Mouse (Mus musculus) stomach, embryonic 14.5 days (tissue): ENCODE measurements around the gene Ptprk. TPM values are rescaled to one million over a fixed set of nuclear protein-coding genes. Genes with fewer than 3 reads are reported as not detected.

Experiments
- ATAC-seq: fragments of 200-750 bp; cut with Nextera tagmentation; 2 replicates; pipeline ENCODE4 v1.8.0; 2017; ENCODE audit warnings: low read depth, moderate TSS enrichment; ENCODE audit not compliant: insufficient number of reproducible peaks, insufficient read depth, low FRiP score
- H3K27ac ChIP-seq: fragments of 300-500 bp; sonication (generic); 2 replicates; pipeline ENCODE4 v1.5.1; 2014; ENCODE audit warnings: mild to moderate bottlenecking, low read length, moderate library complexity, mixed read lengths
- H3K27me3 ChIP-seq: fragments of 300-500 bp; sonication (generic); 2 replicates; pipeline ENCODE4 v1.6.1; 2014; ENCODE audit warnings: low read length, control low read depth, mixed read lengths; ENCODE audit not compliant: control insufficient read depth, insufficient read depth
- H3K36me3 ChIP-seq: fragments of 300-500 bp; sonication (generic); 2 replicates; pipeline ENCODE4 v1.6.1; 2014; ENCODE audit warnings: mild to moderate bottlenecking, control low read depth, low read length, moderate library complexity, mixed read lengths; ENCODE audit not compliant: control insufficient read depth, insufficient read depth
- H3K4me1 ChIP-seq: fragments of 300-500 bp; sonication (generic); 2 replicates; pipeline ENCODE4 v1.6.1; 2014; ENCODE audit warnings: low read length, control low read depth, mixed read lengths; ENCODE audit not compliant: control insufficient read depth, insufficient read depth
- H3K4me2 ChIP-seq: fragments of 300-500 bp; sonication (generic); replicated peaks from 2 replicates; pipeline ENCODE4 v1.6.1; 2014; ENCODE audit warnings: low read depth, low read length, control low read depth
- H3K4me3 ChIP-seq: fragments of 300-500 bp; sonication (generic); 2 replicates; pipeline ENCODE4 v1.5.1; 2014; ENCODE audit warnings: low read depth, low read length, control low read depth
- H3K9ac ChIP-seq: fragments of 300-500 bp; sonication (generic); replicated peaks from 2 replicates; pipeline ENCODE4 v1.6.1; 2014; ENCODE audit warnings: low read depth, mild to moderate bottlenecking, control low read depth, low read length, moderate library complexity, mixed read lengths
- H3K9me3 ChIP-seq: fragments of 300-500 bp; sonication (generic); 2 replicates; pipeline ENCODE4 v1.6.1; 2016; ENCODE audit warnings: low read depth, low read length, control low read depth; ENCODE audit not compliant: control insufficient read depth
- WGBS: fragments of 180-500 bp; shearing (Covaris S2); extraction: QIAGEN DNeasy Blood & Tissue Kit; methylation state at CpG from one replicate; pipeline ENCODE4 v1.1.7; 2014; 5-methylcytosine and 5-hydroxymethylcytosine counted together
- polyA plus RNA-seq: library from polyadenylated mRNA; unstranded; fragments of >200 nt; fragmentation: Nextera tagmentation; extraction: Ambion mirVana; gene quantifications from 2 replicates; pipeline ENCODE4 v1.2.1, GENCODE M21; 2014

Gene Ptprk
- polyA plus RNA-seq, 1 experiment from 2014 or later: 67.4 TPM

DNA sequence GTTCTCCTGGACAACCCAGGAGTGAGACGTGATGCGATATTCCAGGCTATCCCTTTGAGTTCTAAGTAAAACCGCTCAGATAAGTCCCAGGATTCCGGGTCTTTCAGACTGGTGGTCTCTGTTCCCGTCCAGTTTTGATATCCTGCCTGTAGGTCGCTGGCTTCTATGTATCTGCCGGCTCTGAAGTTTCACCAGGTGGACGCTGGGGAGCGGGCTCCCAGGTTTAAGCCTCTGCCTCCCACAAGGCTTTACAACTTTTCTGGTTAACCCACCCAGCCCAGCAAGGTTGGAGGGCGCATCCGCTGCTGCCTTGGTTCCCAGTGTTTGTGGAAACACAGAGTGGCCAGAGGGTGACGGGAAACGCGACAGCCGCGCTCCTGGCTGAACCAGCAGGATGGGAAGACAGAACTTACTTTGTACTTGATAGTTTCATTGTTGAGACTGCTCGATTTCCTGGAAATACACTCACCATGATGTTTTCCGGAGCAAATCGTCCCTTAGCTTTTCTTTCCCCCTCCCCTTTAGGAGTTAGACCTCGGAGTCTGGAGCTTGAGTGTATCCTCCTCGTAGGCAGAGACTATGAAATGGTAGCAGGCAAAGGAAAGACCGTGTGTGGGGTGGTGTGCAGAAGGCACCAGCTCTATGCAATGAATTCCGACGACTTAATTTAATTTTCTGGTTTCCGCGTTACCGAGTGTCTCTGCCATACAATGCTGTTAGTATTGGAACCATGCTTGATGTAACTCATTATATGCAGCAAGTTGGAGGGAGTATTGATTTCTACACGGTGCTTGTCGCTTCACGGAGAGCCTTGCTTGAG lies 1.6 kb downstream of the Ptprk start:
- Histone ChIP-seq H3K4me2 (peak overlapping the region; percentile 56), H3K4me3 (peak overlapping the region; percentile 90), H3K9me3 (no peaks in the 10 kb centered on the region), H3K27ac (peak overlapping the region; percentile 95), H3K9ac (peak overlapping the region; percentile 87), H3K4me1 (0 out of 2 replicates have a peak, but pooled peaks cover 7% of the 10 kb centered on the region), H3K36me3 (no peaks in the 10 kb centered on the region), H3K27me3 (no peaks in the 10 kb centered on the region)
- peak; percentile 16; the same call in 1 of the 2 replicates for ATAC-seq
- WGBS: 2% methylated on average over 30 of the region's 30 CpGs

DNA sequence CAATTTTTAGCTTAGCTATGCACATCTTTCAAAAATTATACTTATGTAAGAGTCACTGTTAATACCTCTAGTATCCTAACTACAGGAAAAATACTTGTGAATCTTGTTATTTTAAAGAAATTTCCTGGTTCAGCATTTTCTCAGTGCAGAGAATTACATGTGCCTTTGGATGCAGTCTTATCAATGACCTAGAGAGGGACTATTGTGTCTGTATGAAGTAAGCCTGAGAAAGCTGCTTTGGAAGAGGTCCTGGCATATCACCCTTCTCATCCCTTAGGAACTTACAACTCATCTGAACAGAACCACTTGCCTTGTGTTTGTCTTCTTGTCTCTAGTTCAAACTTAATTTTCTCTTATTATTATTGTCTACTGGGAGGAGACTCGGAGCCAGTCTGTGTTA lies 3.6 kb downstream of the Ptprk start:
- 82% methylated on average over 1 of the region's 1 CpGs for WGBS
- Histone ChIP-seq H3K27me3 (no peaks in the 10 kb centered on the region), H3K9ac (no peak overlapping the region), H3K4me1 (0 out of 2 replicates have a peak, but pooled peaks cover 7% of the 10 kb centered on the region), H3K9me3 (no peaks in the 10 kb centered on the region), H3K4me3 (no peak overlapping the region), H3K4me2 (no peak overlapping the region), H3K27ac (no peak overlapping the region), H3K36me3 (no peaks in the 10 kb centered on the region)
- ATAC-seq: no peak

DNA sequence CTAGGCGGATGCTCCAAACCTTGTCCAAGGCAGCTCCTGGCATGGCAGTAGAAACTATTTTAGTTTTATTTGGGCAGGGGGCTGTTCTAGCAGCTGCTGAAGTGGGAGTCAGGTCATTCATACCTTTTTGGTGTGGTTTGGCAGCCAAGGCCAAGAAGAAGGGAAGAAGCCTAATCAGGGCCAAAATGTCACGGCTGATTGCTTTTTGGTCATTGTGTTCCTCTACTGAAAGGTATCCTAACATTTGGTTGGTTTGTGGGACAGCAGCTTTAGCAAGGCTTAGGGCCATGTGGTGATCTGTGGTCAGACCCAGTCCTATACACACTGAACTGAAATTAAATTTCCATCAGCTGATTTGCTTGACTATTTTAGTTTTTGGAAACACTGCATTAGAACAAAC lies 6.6 kb downstream of the Ptprk start:
- Histone ChIP-seq H3K4me2 (no peak overlapping the region), H3K27ac (no peak overlapping the region), H3K27me3 (no peaks in the 10 kb centered on the region), H3K9ac (no peak overlapping the region), H3K4me1 (0 out of 2 replicates have a peak, but pooled peaks cover 7% of the 10 kb centered on the region), H3K4me3 (no peak overlapping the region), H3K36me3 (no peaks in the 10 kb centered on the region), H3K9me3 (no peaks in the 10 kb centered on the region)
- 90% methylated on average over 2 of the region's 2 CpGs for WGBS
- no peak for ATAC-seq

- H3K4me2 ChIP-seq: no peak overlapping the region
These were observed 8.6 kb downstream of the Ptprk start for GRCm38 (mm10) chr10:28083183-28083582.

GRCm38 (mm10) chr10:28083625-28084024 lies 9.0 kb downstream of the Ptprk start:
- Histone ChIP-seq H3K4me2 (no peak overlapping the region), H3K36me3 (no peaks in the 10 kb centered on the region), H3K27ac (no peak overlapping the region), H3K27me3 (no peaks in the 10 kb centered on the region), H3K9me3 (no peaks in the 10 kb centered on the region), H3K9ac (no peak overlapping the region), H3K4me3 (no peak overlapping the region), H3K4me1 (0 out of 2 replicates have a peak, but pooled peaks cover 6% of the 10 kb centered on the region)
- no peak for ATAC-seq
- 57% methylated on average over 1 of the region's 1 CpGs for WGBS

More at GRCm38 (mm10) chr10:28083183-28083582, 8.6 kb downstream of the Ptprk start:
- no peak for ATAC-seq
- Histone ChIP-seq H3K27ac (no peak overlapping the region), H3K36me3 (no peaks in the 10 kb centered on the region), H3K27me3 (no peaks in the 10 kb centered on the region), H3K9ac (no peak overlapping the region), H3K4me3 (no peak overlapping the region), H3K9me3 (no peaks in the 10 kb centered on the region), H3K4me1 (0 out of 2 replicates have a peak, but pooled peaks cover 6% of the 10 kb centered on the region)
- WGBS: 70% methylated on average over 2 of the region's 2 CpGs

GRCm38 (mm10) chr10:28087341-28087740 lies 12.7 kb downstream of the Ptprk start:
- H3K27me3 ChIP-seq: no peaks in the 10 kb centered on the region
- no peak overlapping the region for H3K4me2 ChIP-seq
- H3K9ac ChIP-seq: no peak overlapping the region
- no peaks in the 10 kb centered on the region for H3K36me3 ChIP-seq
- H3K9me3 ChIP-seq: no peaks in the 10 kb centered on the region
- no peak overlapping the region for H3K4me3 ChIP-seq
- 0 out of 2 replicates have a peak, but pooled peaks cover 6% of the 10 kb centered on the region for H3K4me1 ChIP-seq
- no peak for ATAC-seq
- peak overlapping the region; percentile 28; the same call in 1 of the 2 replicates for H3K27ac ChIP-seq
- WGBS: 61% methylated on average over 6 of the region's 6 CpGs

DNA sequence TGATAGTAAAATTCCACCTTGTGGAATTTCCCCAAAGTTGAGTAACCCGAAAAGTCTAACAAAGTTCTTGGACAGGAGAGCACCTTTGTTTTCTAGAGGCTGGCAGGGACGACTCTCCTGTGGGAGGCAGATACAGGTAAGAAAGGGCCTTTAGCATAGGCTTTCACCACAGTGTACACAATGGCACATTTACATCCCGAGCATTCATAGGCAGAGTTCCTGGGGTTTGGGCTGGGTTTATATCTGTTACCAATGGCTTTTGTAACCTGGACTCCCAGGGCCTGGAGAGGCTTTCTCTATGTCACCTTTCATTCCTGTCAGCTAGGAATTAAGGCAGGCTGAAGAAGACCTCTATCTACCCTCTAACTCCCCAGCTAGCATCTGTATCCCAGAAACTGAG lies 13.1 kb downstream of the Ptprk start:
- H3K9me3 ChIP-seq: no peaks in the 10 kb centered on the region
- H3K4me1 ChIP-seq: 0 out of 2 replicates have a peak, but pooled peaks cover 6% of the 10 kb centered on the region
- H3K36me3 ChIP-seq: no peaks in the 10 kb centered on the region
- no peak overlapping the region for H3K4me2 ChIP-seq
- no peak for ATAC-seq
- 68% methylated on average over 3 of the region's 3 CpGs for WGBS
- H3K27me3 ChIP-seq: no peaks in the 10 kb centered on the region
- peak overlapping the region; percentile 28; the same call in 1 of the 2 replicates for H3K27ac ChIP-seq
- no peak overlapping the region for H3K4me3 ChIP-seq
- H3K9ac ChIP-seq: no peak overlapping the region

GRCm38 (mm10) chr10:28096007-28096406 lies 21.4 kb downstream of the Ptprk start:
- H3K27me3 ChIP-seq: no peaks in the 10 kb centered on the region
- no peak overlapping the region for H3K9ac ChIP-seq
- H3K4me2 ChIP-seq: no peak overlapping the region
- no peak for ATAC-seq
- peaks cover 5% of the 10 kb centered on the region; the same call in 1 of the 2 replicates for H3K4me1 ChIP-seq
- no peaks in the 10 kb centered on the region for H3K36me3 ChIP-seq
- no peak overlapping the region for H3K4me3 ChIP-seq
- H3K27ac ChIP-seq: no peak overlapping the region
- no peaks in the 10 kb centered on the region for H3K9me3 ChIP-seq
